Mouse (Mus musculus) erythroblast, embryonic 14.5 days (primary cell): ENCODE data around the gene Ociad1. TPM values are rescaled to one million over a fixed set of nuclear protein-coding genes. Genes with fewer than 3 reads are reported as not detected.

Experiments
- H3K27me3 ChIP-seq: 2 replicates; pipeline ENCODE4 v1.6.1; 2012; ENCODE audit warnings: inconsistent platforms; ENCODE audit not compliant: control insufficient read depth
- H3K36me3 ChIP-seq: 2 replicates; pipeline ENCODE4 v1.6.1; 2012; ENCODE audit warnings: mild to moderate bottlenecking, inconsistent platforms; ENCODE audit not compliant: control insufficient read depth
- H3K4me1 ChIP-seq: 2 replicates; pipeline ENCODE4 v1.6.1; 2012; ENCODE audit warnings: inconsistent platforms; ENCODE audit not compliant: control insufficient read depth
- H3K4me3 ChIP-seq: replicated peaks from 2 replicates; pipeline ENCODE3; 2012; ENCODE audit warnings: moderate library complexity, mild to moderate bottlenecking, inconsistent platforms
- H3K9me3 ChIP-seq: 2 replicates; pipeline ENCODE4 v1.6.1; 2012; ENCODE audit warnings: low read length, inconsistent platforms, mixed read lengths; ENCODE audit not compliant: control insufficient read depth
- GATA1 ChIP-seq: IDR thresholded peaks from 2 replicates; pipeline ENCODE4 v1.6.1; 2012; ENCODE audit warnings: low read length, inconsistent platforms, mixed read lengths
- TAL1 ChIP-seq: IDR thresholded peaks from 3 replicates; pipeline ENCODE4 v1.6.1; 2012; ENCODE audit warnings: low read length, inconsistent platforms, mixed read lengths
- polyA plus RNA-seq: library from polyadenylated mRNA; stranded (reverse); fragments of >175 nt; gene quantifications from 2 replicates; pipeline ENCODE4 v1.2.3, GENCODE M21; 2012

The Ociad1 gene
- polyA plus RNA-seq, 1 experiment: 8.0 TPM

DNA sequence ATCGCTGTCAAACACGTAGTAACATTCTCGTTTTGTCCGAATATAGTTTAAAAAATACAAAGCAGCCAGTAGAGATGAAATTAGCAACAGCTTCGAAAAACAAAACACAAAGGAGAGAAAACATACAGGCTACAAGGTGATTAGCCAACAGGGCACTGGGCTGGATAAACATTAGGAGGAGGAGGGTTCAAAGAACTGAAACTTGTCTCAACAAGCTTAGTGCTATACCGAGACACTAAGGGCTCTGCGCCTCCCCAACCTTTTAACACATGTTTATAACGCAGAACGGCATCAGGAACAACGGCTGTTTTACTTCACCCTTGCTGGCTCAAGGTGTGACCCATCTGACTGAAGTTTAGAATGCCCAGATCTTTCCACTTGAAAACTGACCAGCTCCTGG, 13.4 kb upstream of the Ociad1 start:
- no peaks in the 10 kb centered on the region for H3K36me3 ChIP-seq
- H3K4me1 ChIP-seq: no peaks in the 10 kb centered on the region
- H3K27me3 ChIP-seq: peaks cover 8% of the 10 kb centered on the region
- H3K4me3 ChIP-seq: no peak overlapping the region
- H3K9me3 ChIP-seq: no peaks in the 10 kb centered on the region
- TF ChIP-seq TAL1 (no peak), GATA1 (no peak)

DNA sequence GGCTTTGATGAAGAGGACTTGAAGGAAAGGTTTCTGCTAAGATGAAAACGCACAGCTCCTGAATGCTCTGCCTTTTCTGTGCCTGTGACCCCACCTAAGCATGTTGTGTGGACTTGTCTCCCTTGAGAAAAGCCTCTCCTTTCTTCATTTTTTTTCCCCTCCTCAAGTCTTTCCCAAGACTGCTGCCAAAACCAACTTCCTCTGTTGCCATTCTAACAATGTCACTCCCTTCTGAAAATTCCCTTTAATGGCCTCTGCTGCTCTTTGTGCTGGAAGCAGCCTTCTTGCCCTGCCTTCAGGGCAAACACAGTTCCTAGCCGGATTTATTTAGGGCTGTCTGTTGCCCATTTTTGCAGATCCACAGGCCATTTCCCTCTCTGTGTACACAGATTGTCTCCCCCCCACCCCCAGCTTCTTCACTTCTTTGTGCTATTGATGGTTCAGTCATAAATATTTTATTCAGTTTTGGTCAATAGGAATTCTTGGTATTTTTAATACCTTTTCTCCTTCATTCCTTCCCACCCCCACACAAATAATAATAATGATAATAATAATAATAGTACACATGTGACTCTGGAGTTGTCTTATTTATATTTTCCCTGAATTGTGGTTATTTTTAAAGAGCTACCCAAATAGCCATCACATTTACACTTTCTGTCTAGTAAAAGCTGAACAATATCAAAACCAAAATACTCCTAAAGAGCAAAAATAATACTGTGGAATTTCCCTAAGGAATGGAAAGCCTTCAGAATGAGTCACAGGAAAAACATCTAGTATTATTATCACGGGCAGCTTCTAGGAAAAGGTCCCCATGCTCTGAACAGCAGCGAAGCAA, 12.6 kb upstream of the Ociad1 start:
- Histone ChIP-seq H3K4me3 (no peak overlapping the region), H3K9me3 (no peaks in the 10 kb centered on the region), H3K36me3 (no peaks in the 10 kb centered on the region), H3K4me1 (no peaks in the 10 kb centered on the region), H3K27me3 (peaks cover 6% of the 10 kb centered on the region)
- no peak for TF ChIP-seq TAL1
- no peak for TF ChIP-seq GATA1

DNA sequence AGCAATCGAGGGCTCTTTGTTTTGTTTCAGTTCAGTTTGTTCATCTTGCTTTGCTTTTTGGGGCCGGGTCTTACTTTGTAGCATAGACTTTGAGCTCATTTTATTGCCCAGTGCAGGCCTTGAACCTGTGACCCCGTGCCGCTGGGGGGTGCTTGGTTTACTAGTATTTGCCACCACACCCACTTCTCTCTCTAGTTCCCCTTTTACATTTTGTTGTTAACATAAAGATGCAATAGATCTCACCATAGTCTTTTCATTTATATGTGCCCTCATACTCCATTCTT, 12.1 kb upstream of the Ociad1 start:
- Histone ChIP-seq H3K4me3 (no peak overlapping the region), H3K36me3 (no peaks in the 10 kb centered on the region), H3K27me3 (peaks cover 3% of the 10 kb centered on the region), H3K9me3 (no peaks in the 10 kb centered on the region), H3K4me1 (no peaks in the 10 kb centered on the region)
- no peak for TF ChIP-seq GATA1

DNA sequence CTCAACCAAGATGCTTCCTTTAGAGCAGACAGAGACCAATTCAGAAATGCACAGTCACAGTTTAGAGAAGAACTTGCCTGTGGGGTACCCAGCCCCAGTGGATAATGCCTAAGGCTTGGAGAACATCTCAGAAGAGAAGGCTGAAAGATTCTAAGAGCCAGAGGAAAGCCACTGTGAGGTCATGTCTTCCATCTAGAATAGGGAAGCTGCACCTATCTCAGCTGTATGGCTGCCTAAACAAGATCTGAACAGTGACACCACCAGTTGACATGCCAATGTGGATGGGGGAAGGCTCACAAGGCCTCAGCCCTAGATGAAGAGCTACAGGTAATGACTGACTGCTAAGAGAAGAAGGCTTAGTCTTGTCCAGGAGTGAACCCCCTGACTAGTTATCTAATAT, 8.5 kb upstream of the Ociad1 start:
- Histone ChIP-seq H3K9me3 (no peaks in the 10 kb centered on the region), H3K36me3 (no peaks in the 10 kb centered on the region), H3K27me3 (no peaks in the 10 kb centered on the region), H3K4me3 (no peak overlapping the region), H3K4me1 (peaks cover 7% of the 10 kb centered on the region)
- TF ChIP-seq GATA1 (no peak), TAL1 (no peak)

DNA sequence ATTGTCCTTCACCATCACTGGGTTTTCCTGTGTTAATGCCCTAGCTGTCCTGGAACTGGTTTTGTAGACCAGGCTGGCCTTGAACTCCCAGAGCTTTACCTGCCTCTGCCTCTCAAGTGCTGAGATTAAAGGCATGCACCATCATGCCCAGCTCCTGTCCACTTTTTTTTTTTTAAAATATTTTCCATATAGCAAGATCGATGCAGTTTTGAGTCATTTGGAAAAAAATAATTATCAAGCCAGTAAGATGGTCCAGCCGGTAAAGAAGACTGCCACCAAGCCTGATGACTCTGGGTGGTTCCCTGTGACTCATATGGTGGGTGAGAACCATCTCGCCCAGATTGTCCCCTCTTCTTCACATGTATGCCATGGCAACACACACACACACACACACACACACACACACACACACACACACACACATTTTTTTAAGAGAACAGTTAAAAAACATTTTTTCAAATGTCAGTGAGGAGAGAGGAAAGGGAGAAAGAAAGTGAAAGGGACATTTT, 7.1 kb upstream of the Ociad1 start:
- H3K27me3 ChIP-seq: no peaks in the 10 kb centered on the region

DNA sequence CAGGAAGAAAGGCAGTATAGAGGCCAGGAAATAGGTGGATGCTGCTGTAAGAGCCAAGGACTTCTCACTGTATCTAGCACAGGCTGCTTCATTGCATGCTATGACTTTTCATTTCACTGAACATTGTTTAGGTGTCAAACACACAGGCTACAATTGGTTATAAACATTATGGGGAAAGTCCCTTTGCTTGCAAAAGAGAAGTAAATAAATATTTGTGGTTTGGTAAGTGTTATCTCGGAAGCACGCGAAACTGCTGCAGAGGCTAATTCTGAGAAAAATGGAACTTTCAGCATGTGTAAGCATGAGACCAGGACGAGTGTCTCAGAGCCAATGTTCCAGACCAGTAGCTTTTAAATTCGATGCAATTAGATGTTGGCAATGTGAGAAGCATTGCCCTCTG, 6.0 kb upstream of the Ociad1 start:
- Histone ChIP-seq H3K36me3 (no peaks in the 10 kb centered on the region), H3K4me3 (no peak overlapping the region), H3K9me3 (no peaks in the 10 kb centered on the region), H3K27me3 (no peaks in the 10 kb centered on the region), H3K4me1 (peaks cover 7% of the 10 kb centered on the region)
- TF ChIP-seq TAL1: no peak
- TF ChIP-seq GATA1: no peak

More for the DNA sequence above, 7.1 kb upstream of the Ociad1 start:
- no peak for TF ChIP-seq TAL1
- H3K9me3 ChIP-seq: no peaks in the 10 kb centered on the region
- no peaks in the 10 kb centered on the region for H3K36me3 ChIP-seq
- H3K4me3 ChIP-seq: no peak overlapping the region
- peaks cover 7% of the 10 kb centered on the region for H3K4me1 ChIP-seq

DNA sequence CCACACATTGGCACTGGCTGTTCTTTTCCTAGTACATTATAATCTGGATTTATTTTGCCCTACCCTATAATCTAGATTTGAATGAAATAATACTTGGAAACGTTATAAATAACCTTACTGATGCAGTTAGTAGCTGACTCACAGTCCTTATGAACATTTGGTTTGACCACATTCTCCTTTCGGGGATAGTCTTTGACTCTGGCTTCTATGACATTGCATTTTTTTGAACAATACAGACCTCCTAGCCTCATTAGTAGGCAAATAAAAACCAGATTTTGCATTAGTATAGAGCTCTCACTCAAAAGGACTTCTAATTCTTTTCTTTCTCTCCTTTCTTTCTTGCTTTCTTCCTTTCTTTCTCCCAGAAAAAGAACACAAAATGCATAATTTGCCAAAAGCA, 2.7 kb upstream of the Ociad1 start:
- H3K27me3 ChIP-seq: no peaks in the 10 kb centered on the region
- H3K36me3 ChIP-seq: peaks cover 8% of the 10 kb centered on the region
- no peak overlapping the region for H3K4me3 ChIP-seq
- no peak for TF ChIP-seq GATA1
- TF ChIP-seq TAL1: no peak
- peaks cover 25% of the 10 kb centered on the region for H3K4me1 ChIP-seq
- no peaks in the 10 kb centered on the region for H3K9me3 ChIP-seq

DNA sequence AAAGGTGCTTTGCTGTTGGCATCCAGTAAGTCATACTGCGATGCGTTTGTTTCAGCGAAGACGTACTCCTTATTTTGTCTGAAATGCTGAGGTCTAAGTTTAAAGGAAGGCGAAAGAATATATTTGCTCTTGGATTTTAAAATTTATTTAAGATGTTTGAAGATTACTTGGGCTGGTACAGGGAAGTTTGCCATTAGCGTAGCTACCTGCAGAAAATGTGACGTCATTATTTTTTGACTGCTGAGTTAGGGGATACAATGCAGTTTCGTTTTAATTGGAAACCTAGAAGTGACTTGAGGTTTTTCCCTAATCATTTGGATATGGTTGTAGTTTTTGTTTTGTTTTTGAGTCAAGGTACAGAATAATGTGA, 859 bp downstream of the Ociad1 start:
- Histone ChIP-seq H3K4me3 (peak overlapping the region; percentile 82), H3K9me3 (no peaks in the 10 kb centered on the region), H3K36me3 (peaks cover 43% of the 10 kb centered on the region), H3K4me1 (peaks cover 35% of the 10 kb centered on the region), H3K27me3 (no peaks in the 10 kb centered on the region)
- TF ChIP-seq GATA1 (no peak), TAL1 (no peak)

DNA sequence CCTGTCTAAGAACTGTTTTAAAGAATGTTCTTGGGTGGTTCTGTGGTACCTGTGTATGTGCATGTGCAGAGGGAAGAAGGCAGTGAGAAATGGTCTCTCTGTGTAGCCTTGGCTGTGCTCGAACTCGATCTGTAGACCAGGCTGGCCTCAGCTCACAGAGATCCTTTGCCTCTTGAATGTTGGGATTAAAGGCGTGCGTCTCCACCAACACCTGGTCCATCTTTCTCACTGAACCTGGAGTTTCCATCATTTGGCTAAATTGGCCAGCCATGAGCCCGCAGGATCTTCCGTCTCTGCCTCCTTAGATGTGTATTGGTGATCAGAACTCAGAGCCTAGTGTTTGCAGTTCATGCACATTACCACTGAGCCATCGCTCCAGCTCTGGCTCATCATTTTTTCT, 2.4 kb downstream of the Ociad1 start:
- no peaks in the 10 kb centered on the region for H3K9me3 ChIP-seq
- H3K27me3 ChIP-seq: no peaks in the 10 kb centered on the region
- TF ChIP-seq GATA1: no peak
- peak overlapping the region; percentile 2 for H3K4me3 ChIP-seq
- H3K36me3 ChIP-seq: peaks cover 58% of the 10 kb centered on the region
- peaks cover 43% of the 10 kb centered on the region for H3K4me1 ChIP-seq

DNA sequence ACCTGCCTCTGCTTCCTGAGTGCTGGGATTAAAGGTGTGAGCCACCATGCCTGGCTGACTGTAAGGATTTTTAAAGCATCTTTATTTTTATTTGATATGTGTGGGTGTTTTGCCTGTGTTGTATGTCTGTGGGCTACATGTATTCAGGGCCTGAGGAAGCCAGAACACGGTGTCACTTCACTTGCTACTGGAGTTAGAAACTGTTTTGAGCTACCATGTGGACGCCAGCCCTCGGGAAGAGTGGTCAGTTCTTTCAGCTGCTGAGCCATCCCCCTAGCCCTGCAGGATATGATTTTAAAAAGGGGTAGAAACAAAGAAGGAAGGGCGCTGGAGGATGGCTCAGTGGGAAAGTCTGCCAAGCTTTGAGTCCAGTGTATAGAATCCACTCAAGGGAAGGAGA, 3.3 kb downstream of the Ociad1 start:
- H3K4me1 ChIP-seq: peaks cover 50% of the 10 kb centered on the region
- no peak overlapping the region for H3K4me3 ChIP-seq
- TF ChIP-seq TAL1: no peak
- TF ChIP-seq GATA1: no peak
- H3K27me3 ChIP-seq: no peaks in the 10 kb centered on the region
- peaks cover 67% of the 10 kb centered on the region for H3K36me3 ChIP-seq
- H3K9me3 ChIP-seq: no peaks in the 10 kb centered on the region
